Mouse (Mus musculus): Measurements from ENCODE around the gene Gnaq.

Gnaq gene

DNA sequence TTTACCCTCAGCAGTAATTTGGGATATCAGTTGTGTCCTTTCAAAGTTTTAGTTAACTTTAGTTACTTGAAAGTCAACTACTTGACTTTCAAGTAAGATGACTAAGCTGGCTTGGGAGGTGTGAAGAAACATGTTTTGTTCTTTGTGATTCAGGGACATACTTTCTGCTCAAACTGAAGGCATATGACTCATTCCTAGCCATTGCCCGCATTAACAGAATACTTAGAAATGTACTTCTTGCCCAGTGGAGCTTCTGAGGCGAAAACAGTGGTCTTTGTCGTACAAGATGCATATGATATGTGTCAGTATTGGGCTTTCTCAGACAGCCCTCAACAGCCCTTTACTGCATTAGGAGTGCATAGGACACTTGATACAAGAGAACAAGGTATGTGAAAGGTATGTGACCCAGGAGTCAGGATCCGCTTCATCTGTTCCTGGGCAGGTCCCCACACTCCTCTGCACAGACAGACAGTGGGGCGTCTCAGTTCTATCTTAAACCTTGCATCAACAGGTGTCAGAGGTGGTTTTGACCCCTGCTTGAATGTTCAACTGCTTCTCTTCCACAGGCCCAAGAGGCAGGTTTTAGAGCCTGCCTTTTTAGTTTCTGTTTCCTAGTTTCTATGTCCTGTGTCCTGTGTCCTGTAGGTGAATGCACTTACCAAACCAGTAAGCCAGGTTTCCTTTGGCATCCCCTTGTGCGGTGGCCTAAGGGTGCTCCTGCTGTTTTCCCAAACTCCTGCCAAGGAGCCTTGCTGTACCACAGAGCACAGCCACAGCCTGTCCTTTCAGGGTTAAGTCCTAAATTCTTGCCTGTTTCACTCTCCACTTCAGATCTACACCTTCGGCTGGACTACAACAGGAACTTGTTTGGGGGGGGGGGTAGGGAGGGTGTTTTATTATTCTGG lies 72.4 kb downstream of the Gnaq start:
- peak in 1 of 2 experiments; percentile 26 for DNase-seq

DNA sequence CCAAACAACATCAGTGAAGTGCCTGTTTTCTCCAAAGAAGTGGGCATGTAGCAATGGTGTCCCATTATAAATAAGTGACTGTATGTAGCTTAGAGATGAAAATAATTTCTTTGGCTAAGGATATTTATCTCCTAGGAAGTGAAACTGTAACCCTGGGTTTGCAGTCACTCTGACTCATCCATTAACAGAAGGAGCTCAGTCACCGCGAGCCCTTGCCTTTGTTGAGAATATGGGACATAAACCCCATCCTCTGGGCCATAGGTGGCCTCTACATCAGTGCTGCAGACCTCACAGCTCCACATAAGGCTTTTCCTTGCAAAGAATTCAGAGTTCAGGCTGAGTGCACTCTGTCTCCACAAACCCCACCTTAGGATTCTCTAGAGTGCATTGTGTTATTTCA lies 77.0 kb downstream of the Gnaq start:
- DNase-seq = no peak

DNA sequence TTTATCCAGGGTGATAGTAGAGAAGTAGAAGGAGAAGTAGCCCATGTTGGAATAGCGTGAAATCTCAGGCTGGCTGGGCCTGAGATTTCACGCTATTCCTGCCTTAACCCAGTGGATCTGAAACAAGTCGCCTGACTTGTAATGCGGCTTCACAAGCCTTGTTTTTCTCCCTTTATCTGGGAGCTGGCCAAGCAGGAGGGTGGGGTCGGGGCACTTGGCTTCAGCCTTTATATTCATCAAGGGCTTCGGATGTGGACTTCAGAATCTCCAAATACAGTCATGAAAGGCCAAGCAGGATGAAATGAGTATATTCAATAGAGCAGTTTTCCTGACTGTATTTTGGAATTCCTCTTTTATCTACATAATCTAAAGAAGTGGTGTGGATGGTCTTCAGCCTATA lies 82.3 kb downstream of the Gnaq start:
- DNase-seq = peak; percentile 87 to 88

DNA sequence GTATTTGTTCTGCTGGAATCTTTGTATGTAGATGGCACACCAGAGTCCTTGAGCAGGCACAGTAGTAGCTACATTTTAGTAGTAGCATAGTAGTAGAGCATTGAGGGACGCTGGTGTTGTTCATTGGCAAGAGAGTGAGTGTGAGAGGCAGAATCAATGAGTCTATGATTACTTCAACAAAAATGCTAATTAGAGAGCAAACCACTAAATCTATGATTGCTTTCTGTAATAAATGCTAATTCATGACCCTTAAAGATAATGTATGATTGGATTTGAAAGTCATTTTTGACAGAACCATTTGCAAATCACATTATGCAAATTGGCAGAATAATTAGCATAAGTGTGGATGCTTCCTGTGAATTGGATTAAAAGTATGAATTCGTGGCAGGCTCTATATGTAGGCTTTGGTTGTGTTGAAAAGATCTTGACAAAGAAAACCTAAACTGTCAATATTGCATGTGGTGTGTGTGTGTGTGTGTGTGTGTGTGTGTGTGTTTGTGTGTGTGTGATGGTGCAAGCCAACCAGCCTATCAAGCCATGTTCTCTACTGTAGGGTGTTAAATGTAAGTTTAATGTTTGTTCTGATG lies 82.9 kb downstream of the Gnaq start:
- no peak for DNase-seq

DNA sequence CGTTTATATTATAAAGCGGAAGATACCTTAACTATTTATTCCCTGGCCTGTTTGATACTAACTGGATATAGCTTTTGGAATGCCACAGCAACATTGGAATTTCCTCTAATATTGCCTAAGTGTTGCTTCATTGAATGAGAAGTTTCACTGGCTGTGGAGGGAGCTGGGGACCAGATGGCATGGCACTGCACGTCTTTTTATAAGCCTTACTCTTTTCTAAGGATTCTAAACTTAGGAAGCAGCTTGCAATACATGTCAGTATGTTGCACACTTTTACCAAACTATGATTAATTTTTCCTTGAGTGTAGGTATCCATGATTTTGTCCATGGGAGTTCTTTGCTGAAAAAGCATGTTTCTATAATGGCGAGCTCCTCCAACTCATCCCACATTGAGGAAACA lies 87.3 kb downstream of the Gnaq start:
- DNase-seq = no peak

DNA sequence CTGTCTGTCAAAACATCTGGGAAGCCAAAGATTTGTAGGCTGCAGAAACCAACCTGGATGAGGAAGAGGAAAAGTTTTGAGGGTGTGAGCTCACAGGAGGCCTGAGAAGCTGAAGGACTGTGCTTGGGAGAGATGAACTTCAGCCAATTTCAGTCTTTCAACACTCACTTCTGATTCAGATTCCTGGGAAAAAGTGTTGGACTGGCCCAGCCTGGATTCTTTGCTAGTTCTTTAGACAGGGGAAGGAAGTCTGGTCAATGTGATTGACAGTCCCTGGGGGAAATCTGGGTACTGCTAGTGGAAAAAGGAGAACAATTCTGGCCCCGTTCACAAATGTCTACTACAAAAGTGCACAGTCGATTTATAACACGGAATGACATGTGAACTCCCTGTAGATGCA lies 89.9 kb downstream of the Gnaq start:
- peak; percentile 39 to 60 for DNase-seq

DNA sequence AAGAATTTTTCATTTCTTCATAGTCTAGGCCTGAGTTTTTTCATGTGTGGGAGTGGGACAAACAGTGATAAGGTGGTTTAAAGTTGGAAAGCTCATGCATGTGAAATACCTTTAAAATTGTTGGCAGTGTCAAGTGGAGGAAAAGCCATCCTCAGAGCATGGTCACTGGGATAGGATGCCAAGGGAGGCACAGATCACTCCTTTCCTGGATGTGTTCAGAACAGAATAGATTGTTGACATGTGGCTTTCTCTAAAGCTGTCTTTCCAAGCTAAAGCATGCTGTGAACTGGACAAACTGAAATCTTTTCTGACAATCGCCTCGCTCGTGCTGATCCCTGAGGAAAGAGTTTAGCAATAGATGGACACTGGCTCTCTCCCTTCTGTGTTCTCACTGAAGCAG lies 90.5 kb downstream of the Gnaq start:
- no peak for DNase-seq

DNA sequence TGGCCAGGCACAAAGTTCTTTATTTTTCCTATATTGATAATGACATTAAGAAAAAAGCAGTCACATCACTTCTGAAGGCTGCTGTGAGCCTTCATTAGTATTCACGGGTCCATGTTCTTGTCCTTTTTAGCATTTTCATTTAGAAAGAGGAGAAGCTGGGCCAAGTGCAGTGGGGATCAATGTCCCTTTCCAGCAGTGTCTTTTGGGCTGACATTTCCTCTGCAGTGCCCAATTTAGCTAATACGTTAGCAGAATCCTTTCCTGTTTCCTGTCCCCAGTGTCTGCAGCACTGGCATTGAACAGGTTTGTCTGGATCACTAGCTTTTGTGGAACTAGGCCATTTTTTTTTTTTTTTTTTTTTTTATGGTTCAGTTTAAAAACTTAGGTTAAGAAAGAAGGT lies 92.2 kb downstream of the Gnaq start:
- DNase-seq = peak; percentile 14 to 31

DNA sequence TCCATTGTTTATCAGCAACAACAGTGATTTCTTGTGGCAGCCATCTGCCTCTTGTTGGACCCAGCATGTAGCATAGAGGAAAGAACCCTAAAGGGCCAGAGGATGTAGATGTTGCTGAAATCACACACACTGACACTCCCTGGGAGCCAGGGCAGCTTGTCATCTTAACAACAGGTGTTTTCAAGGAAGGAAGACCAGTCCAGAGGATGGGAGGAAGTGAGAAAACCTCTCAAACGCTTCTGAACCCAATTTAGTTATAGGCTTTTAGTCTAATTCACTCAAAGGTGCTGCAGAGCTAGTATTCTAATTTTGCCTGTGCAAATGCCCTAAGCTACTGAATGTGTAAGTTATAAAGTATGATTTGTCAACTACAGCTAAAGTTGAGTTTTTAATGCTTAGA lies 99.0 kb downstream of the Gnaq start:
- no peak for DNase-seq

DNA sequence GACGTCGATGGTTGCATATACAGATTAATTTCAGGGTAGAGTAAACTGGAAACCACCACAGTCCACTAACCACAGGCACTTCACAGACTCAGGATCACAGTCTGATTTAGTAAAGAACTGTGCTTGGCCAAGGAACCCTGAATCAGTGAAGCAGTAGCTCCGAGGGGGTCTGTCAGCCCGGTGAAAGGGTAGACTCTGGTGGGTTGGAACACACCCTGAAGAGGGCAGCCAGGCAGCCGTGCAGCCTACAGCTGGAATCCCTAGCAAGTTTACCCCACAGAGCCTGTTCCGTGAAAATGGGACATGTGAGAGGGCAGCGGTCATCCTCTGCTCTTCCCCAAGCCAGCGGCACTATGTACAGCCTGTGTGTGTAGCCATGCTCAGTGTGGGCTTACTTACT lies 103.0 kb downstream of the Gnaq start:
- no peak for DNase-seq

DNA sequence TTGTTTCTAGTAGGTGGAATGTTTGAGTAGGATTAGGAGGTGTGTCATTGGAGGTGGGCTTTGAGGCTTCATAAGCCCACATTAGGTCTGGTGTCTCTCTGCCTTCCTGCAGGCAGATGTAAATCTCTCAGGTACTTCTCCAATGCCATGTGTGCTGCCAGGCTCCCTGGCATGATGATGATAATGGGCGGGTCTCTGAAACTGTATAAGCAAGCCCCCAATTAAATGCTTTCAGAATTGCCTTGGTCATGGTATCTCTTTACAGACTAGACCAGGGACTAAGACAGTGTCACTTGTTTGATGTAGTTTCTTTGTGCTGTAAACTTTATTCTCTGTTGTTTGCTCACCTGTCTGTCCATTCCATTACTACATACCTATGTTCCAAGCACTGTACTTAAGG lies 104.4 kb downstream of the Gnaq start:
- DNase-seq = no peak

DNA sequence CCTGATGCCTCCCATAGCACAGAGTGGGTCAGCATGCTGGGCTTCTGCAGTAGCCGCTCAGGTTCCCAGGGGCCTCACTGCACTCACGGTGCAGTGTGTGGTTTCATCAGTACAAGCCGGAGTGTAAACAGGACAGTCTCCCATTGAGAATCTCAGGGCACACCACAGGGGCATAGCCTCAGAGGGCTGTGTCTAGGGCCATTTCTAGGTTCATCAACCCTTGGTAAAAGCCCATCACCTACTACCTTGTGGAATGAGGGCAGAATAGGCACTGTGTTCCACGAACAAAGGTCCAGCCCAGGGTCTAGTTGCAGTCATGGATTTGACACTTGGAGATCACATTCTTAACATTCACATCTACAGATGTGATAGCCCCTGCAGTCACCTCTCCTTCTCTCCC lies 105.4 kb downstream of the Gnaq start:
- no peak for DNase-seq

DNA sequence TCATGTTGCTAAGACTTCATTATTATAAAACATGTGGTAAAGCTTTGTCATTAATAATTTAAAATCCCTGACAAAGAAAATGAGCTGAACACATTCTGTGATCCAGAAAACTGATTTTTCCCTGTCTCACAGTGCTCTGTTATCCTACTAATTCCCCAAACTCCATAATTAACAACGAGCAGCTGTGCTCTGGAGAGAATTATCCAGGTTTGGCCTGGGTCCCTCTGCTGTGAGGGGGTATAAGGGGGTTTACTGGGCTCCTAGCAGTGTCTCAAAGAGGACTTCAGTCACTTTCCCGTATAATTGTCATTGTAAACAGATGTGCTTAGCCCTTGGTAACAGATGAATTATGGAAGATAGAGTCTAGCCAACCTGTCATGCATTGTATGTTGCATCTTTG lies 105.9 kb downstream of the Gnaq start:
- DNase-seq = no peak

DNA sequence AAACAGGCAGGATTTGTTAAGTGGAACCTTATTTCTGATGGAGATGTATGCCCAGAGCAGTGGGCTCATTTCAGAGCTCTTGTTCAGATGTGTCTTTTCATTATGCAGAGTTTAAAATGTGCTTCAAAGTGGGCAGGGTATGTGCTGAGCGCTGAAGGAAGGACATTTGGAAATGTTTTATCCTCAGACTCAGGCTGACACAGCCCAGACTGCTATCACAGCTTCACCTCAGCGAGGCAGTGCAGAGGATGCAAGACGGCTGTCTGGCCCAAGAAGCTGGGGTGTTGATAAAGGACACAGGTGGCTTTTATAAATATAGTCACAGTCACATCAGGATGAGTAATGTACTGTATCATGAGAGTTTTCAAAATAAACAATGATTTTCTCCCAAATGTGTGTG lies 110.1 kb downstream of the Gnaq start:
- no peak for DNase-seq

DNA sequence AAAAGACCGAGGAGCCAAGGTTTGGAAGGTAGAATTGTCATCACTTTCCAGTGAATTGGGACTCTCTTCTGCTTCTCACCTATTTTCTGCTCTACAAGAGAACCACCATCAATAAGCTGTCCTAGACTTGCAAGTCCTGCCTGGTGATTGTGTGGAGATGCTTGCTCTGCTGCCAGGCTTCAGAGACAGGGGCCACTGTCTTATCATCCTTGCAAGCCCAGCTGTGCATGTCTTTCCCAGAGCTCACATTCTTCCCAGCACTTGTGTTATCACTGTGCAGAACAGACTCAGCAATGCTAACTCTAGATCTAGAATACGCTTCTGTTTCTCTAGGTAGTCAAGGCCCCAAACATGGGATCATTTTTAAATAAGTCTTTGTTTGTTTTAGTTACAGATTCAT lies 116.4 kb downstream of the Gnaq start:
- no peak for DNase-seq

DNA sequence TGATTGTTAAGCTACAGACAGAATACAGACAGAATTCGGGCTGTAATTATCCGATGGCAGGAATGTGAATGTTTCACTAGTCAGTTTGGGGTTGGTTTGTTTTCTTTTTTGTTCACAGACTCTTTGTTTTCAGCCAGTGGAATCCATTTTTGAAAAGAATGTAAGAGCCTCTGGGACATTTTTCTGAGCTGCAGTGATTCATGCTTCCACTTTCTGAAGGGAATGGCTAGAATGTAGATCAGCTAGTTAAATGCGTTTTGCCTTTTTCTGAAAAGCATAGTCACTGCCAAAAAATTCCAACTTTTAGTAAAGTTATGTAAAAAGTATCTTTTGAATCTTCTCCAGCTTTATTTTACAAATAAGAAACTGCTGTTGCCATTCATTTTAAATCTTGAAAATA lies 118.3 kb downstream of the Gnaq start:
- DNase-seq = no peak

DNA sequence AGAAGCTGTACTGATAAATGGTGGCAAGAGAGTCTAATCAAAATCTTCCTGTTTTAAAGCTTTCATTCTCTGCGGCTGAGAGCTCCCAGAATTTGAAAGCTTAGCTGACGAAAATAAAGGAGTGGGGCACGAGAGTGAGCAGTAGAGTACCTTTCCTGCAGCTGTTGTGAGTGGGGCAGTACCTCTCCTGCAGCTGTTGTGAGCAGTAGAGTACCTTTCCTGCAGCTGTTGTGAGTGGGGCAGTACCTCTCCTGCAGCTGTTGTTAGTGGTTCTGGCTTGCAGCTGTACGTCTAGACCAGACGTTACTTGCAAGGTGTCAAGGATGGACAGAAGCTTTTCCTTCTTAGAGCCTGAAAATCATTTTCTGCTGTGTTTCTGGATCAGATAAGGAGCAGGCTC lies 119.2 kb downstream of the Gnaq start:
- no peak for DNase-seq

DNA sequence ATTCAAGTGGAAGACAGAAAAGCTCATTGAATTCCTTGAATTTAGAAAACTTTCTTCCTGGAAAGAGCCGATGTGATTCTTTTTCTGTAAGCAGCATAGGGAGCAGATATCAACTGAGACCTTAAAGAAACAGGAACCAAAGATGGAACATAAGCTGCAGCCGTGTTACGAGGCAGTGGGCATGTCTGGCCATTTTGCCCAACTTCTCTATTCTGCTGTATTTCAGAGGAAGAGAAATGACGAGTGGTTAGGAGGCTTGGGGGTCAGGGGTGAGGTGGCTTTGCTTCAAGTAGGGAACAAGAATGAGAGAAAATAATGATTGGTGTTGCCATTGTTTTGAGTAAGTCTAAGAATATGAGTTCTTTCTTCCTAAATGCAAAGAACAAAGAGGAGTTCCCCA lies 120.1 kb downstream of the Gnaq start:
- no peak for DNase-seq

DNA sequence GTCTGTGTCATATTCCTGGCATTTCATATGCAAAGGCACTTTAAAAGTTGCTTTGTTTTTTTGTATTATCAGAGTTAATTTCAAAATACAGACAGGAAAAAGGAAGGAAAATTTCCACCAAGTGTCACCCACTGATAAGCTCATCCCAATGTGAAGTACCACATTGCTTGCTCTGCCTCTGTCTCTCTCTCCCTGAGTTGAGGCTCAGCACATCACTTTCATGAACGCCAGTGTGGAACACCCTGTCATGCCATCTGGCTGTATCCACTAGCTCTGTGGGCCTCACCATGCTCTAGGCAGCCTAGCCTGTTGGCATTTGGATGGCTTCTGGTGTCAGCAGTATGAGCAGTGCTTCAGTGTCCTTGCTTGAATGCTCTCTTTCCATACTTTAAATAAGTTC lies 122.2 kb downstream of the Gnaq start:
- DNase-seq = no peak

DNA sequence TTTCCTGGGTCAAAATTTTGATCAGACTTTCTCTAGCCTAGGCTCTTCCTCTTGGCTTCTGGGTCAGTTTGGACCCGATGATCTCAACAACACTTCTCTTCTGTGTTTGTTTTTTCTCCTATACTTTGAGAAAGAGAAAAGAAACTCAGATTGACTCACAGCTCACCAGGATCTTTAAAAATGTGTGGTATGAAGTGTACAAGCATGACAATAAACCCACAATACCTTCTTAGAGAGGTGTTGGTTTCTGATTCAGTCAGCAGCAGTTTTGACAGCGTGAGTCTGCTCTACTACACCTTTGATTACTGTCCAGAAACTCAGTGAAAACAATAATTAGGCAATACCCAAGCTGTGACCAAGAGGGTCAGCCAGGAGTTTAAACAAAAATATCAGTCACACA lies 122.7 kb downstream of the Gnaq start:
- no peak for DNase-seq

DNA sequence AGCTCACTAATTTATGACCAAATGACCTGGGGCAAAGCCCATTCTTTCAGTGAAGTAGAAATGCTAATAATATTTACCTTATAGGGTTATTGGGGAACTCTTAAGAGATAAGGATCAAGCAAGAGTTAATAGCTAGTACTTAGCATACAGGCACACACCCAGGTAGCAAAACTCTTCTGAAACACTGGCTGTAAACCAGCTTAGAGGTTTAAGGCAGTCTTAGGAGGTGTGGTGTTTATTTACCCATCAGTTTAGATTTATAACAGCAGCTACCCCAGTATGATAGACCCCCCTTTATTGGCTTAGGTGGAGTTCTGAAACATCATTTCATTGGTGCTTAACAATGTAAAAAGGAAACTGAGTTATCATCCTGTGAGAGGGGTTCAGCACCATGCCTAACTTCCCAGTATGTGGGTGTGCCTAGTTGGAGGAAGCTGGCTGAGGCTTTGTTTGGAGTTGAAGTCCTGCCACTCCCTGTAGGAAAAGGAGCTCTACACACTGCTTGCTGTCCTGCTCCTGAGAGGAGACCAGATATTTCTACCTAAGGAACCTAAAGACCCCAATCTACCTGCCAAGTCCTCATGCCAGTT lies 126.2 kb downstream of the Gnaq start:
- peak; percentile 14 to 51 for DNase-seq

DNA sequence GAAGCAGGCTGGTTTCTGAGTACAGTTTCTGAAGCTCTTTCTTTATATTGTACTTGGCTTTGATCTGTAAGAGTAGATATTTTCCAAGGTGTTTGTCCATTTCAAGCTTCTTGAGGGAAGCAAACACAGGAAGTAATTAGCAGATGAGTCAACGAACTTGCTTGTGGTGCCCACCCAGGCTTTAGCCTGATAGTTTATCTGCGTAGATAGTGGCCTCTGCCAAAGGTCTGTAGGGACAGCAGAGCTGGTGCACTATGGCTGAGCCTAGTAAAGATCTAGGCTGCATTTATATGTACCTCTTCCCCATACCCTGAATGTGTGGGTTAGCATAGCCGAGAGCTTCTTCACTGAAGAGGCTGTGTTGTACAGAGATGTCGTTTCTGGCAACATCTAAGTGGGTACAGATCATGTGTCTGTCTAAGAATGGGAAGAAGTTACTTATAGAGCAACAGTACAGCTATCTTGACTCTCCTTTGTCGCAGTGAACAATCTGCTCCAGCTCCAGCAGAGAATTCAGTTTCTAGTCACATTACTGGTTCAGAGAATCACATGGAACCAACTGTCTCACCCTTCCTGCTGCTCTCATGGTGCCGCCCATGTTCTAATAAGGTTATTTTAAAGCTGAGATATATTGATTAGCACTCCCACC lies 127.3 kb downstream of the Gnaq start:
- no peak for DNase-seq

DNA sequence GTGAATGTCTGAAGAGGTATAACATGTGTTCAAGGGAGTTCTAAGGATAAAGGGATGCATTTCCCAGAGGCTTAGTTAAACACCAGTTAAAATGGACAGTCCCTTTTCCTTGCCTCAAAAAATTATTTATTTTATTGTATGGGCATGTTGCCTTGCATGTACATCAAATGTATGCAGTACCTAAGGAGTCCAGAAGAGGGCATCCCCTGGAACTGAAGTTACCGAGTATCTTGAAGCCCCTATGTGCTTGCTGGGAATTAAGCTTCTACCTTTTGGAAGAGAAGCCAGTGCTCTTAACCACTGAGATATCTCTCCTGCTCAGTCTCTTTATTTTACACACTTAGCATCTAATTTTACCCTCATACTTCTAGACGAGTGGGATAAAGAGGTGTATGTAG lies 127.8 kb downstream of the Gnaq start:
- DNase-seq = no peak

DNA sequence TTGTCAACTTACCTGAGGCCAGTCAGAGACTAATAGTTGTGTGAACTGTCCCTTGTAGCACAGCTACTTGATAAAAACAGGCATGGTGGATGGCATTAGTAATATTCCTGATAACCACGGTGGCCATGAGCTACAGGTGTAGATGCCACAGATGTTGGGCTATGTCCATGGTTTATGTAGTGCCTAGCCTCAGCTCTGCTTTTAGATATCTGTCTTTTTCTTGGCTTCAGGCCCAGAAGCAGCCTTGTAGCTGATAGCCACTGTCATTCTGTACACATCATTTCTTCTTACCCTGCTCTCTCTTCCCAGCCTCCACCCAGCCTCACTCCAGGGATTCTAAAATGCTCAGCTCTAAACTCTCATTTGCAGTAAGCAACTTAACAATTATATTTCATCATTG lies 128.3 kb downstream of the Gnaq start:
- DNase-seq = no peak
